Mouse (Mus musculus): ENCODE measurements around the gene Snx25.

DNA sequence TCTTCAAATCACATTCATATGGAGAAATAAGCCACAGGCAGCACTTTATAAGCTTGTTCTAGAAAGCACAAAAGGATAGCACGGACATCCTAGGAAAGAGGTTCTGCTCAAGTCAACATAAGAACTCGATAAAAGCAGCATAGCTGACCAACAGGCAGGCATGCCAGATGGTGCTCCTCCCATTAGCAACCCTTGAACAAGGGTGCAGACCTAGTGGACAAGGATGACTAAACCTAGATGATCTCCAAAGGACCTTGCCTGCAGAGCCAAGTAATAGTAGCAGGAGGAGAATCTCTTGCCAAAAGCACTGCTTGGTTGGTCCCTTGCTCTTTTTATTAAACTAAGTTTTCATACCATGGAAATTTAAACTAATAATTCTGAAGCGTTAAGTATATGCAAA, 32.8 kb downstream of the Snx25 start:
- TF ChIP-seq CTCF (IDR thresholded peaks at IDR 0.05; ENCODE audit: low read depth) (no peak), EP300 (optimal IDR thresholded peaks at IDR 0.05) (no peak)
